Mouse (Mus musculus): ENCODE results near the gene Slu7. TPM values are rescaled to one million over a fixed set of nuclear protein-coding genes. Genes with fewer than 3 reads are reported as not detected.

The Slu7 gene
- 10 to 100 TPM; 43.5 to 45.0 TPM for total RNA-seq (2021)
- long read RNA-seq, experiment 1, transcript Slu7-201 (16 exons, 3,625 nt) = major isoform, 15 of 46 reads
- long read RNA-seq, experiment 1, partial matches to known transcripts = 6 of 46 reads
- long read RNA-seq, experiment 1, other reads (novel, unspliced or antisense) = 22 of 46 reads
- long read RNA-seq, experiment 2, transcript Slu7-201 (16 exons, 3,625 nt) = major isoform, 24 of 57 reads
- long read RNA-seq, experiment 2, partial matches to known transcripts = 4 of 57 reads
- long read RNA-seq, experiment 2, other reads (novel, unspliced or antisense) = 28 of 57 reads

GRCm38 (mm10) chr11:43433254-43434023, at the start of gene Slu7:
TSS of gene Slu7 (plus strand) at chr11:43433744.
- DNase-seq (ENCODE audit: low spot score in 2 of 2) = peak; percentile 59 to 70

GRCm38 (mm10) chr11:43385055-43385649, 48.4 kb upstream of the Slu7 start:
- peak; percentile 40 to 50 for DNase-seq (ENCODE audit: low spot score in 2 of 2)

- peak; percentile 13 to 19 for DNase-seq (ENCODE audit: low spot score in 2 of 2)
Observed at GRCm38 (mm10) chr11:43385716-43386115, 47.8 kb upstream of the Slu7 start.

DNA sequence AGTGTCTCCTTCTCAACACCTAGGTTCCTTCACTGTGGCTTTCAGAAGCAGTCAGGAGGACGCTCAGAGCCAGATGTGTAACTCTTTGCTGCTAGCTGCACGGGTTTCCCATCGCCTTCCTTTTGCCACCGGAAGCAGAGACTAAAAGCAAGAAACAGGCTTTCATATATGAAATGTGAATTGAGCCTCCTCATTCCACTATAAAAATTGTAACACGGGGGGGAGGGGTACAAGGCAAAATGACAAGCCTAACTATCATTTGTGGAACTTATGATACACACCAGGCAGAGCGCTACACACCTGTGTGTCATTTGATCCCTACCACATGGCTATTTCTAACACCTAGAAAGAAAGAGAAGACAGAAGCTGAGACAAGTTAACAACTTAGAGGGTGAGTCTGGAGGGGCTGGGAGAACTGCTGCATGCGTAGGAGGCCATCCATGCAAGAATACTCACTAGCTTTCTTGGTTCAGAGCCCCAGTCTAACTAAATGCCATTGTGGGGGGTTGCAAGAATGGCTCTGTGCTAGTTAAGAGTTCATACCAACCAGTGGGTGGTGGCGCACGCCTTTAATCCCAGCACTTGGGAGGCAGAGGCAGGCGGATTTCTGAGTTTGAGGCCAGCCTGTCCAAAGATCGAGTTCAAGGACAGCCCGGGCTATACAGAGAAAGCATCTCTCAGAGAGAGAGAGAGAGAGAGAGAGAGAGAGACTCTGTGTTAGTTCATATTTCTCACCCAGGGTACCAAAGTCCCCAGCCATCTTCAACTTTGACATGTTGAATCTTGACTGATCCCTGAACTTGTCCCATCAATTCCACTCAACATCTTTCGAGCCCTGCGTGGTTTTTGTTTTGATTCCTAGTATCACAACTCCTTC, 46.3 kb upstream of the Slu7 start:
- no peak for DNase-seq (ENCODE audit: low spot score in 2 of 2)

GRCm38 (mm10) chr11:43388122-43389097, 45.1 kb upstream of the Slu7 start:
- no peak for DNase-seq (ENCODE audit: low spot score in 2 of 2)

DNA sequence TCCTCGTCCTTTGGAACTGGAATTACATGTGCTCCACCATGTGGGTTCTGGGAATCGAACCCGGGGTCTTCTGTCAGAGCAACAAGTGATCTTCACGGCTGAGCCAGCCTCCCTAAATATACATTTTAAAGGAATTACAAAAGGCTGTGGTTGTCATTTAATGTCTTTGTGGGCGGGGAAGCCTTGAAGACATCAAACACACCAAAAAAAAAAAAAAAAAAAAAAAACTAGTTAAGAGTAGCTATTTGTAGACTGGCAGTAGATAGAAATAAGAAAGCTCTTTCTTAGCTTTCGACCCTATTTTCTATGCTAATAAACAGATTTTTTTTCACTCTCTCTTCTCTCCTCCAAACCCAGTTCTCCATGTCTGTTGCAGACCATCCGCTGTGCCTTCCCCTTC, 44.4 kb upstream of the Slu7 start:
- DNase-seq (ENCODE audit: low spot score in 2 of 2) = no peak

DNA sequence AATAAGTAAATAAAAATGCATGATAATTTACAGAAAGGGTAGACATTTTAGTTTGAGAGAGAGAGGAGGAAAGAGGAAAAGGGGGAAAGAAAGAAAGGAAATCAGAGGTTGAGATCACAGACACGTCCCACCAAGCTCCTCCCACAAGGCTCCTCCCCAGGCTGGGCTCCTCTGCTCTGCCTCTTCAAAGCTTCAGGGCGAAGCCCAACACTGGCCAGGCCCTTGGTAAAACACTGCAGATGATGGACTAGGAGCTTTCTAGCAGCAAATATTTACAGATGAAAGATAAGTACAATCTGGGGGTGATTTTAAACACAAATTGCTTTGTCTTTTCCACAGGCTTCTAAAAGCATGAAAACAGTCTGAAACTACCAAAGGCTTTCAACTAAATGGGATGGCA, 40.8 kb upstream of the Slu7 start:
- DNase-seq (ENCODE audit: low spot score in 2 of 2) = no peak

DNA sequence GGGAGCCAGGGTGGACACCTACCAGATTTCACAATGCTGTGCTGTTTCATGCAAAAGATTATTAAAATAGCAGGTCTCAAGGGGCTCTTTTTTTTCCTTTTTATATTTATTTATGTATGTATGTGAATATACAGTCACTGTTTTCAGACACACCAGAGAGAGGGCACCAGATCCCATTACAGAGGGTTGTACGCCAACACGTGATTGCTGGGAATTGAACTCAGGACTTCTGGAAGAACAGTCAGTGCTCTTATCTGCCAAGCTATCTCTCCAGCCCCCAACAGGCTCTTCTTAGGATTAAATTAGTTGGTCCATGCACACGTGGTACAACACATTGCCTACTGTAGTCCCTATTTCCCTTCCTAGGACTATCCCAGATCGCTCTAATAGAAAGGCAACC, 40.2 kb upstream of the Slu7 start:
- no peak for DNase-seq (ENCODE audit: low spot score in 2 of 2)

DNA sequence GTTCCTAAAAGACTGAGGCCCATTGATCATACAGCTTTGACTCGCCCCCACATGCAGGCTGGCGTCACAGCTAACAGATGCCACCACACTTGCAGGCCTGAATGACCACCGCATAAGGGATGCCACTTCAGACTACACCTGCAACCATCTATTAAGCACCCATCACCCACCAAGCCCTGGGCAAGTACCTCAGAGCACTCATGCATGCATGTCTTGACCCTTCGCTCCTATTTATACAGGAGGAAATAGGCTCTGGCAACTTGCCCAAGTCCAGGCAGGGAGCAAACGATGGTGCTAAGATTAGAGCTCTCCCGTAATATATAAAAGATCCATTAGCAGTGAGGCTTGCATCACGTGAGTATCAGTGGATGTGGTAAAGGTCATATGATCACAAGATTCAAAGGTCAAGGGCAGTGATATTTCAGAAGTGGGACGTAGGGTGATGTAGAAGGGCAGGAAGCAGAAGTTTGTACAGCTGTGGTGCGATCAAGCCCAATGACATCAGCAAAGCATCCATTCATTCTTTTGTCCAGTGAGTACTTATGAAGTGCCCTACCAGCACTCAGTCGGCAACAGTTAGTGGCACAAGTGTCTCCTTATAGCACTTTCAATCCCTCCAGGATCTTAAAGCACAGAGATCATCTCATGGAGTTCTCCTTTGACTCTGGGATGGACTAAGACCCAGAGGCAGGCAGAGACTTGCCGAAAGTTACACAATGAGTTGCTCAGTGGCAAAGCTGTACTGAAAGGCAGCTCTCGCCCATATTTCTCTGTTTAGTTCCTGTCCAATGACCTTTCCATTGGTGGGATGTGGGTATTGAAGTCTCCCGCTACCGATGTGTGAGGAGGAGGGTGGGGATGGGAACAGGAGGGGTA, 38.2 kb upstream of the Slu7 start:
- no peak for DNase-seq (ENCODE audit: low spot score in 2 of 2)

DNA sequence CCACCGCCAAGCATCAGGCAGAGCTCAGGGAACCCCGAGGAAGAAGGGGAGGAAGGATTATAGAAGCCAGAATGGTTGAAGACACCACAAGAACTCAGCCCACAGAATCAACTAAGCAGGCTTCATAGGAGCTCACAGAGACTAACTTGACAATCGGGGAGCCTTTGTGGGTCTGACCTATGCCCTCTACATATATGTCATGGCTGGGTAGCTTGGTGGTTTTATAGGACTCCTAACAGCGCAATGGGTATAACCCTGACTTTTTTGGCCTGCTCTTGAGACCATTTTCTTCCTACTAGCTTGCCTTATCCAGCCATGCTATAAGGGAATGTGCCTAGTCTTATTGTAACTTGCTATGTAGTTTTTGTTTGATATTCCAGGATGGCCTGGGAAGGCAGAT, 37.3 kb upstream of the Slu7 start:
- no peak for DNase-seq (ENCODE audit: low spot score in 2 of 2)

- no peak for DNase-seq (ENCODE audit: low spot score in 2 of 2)
Observed at GRCm38 (mm10) chr11:43396672-43397071, 36.9 kb upstream of the Slu7 start.

- no peak for DNase-seq (ENCODE audit: low spot score in 2 of 2)
Observed at GRCm38 (mm10) chr11:43399297-43399696, 34.2 kb upstream of the Slu7 start.

DNA sequence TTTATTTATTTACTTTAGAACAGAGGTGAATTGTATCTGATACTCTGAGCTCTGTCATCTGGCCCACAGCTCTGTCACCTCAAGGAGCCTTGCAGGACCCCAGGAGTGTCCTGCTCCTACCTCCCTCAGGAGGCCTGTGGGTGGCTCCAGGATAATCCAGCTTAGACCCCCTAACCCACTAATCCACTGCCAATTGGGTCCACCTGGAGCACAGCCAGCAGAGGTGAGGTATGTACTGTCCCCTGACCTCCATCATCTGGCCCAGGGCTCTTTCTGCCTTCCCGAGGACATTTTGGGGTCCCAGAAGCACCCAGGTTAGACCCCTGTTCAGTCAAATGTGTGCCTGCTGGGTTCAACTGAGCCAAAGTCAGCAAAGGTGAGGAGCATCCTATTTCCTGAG, 33.4 kb upstream of the Slu7 start:
- no peak for DNase-seq (ENCODE audit: low spot score in 2 of 2)

DNA sequence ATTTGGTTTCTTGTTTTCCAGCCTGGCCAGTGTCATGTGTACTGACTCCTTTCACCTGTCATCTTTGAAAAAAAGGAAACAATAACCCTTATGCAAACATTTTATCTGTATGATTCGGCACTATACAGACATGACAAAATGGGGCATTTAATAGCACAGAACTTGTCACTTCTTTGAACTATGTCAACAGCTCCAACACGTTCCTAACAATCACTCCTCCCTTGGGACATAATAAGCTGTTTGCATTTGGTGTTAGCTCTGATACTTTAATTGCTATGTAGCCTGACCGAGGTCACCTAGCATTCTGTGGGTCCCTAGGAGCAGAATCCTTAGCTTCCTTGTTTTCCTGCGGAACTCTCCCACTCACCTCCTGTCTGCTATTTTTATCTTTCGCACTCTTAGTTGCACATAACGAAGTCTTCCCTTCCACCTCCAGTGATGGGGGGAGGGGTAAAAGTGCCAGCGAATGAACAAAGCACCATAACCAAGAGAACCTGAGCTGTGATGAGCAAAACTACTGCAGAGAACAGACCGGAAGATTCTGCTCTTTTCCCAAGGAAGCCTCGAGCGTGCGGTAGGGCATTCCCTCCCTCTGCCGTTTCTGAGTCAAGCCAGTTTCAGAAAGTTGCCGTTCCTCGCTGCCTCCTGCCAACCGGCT, 29.3 kb upstream of the Slu7 start:
- no peak for DNase-seq (ENCODE audit: low spot score in 2 of 2)

- DNase-seq (ENCODE audit: low spot score in 2 of 2) = no peak
Observed at GRCm38 (mm10) chr11:43408888-43409287, 24.7 kb upstream of the Slu7 start.

GRCm38 (mm10) chr11:43410291-43410690, 23.3 kb upstream of the Slu7 start:
- DNase-seq (ENCODE audit: low spot score in 2 of 2) = no peak

- DNase-seq (ENCODE audit: low spot score in 2 of 2) = peak; percentile 57 to 60
Observed at GRCm38 (mm10) chr11:43411413-43411812, 22.1 kb upstream of the Slu7 start.

DNA sequence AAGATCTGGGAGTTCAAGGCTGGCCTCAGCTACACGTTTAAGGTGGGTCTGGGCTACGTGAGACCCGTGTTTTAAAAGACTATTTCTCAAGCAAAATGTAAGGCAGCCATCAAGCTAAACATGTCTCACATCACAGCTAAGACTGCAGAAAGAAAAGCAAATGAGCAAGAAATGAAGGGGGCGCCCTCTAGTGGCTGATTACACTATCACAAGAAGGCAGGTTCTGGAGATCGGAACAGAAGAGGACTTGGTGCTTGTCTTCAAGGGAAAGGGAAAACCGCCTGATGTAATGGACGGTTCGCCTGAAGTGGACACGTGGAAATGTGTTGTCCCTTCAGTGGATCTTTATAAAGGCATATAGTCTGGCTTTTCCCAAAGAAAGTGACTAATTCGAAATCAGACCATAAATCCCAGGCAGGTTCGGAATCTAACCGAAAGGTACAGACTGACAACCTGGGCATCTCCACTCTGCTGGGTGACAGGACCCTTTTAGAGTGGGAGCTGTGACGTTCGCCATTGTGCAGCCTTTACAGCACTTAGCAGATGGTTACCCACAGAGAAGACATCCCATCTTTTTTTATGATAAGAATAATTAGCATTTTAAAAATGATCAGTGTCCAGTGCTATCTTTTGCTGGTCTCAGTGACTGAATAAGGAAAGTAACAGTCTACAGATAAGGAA, 20.6 kb upstream of the Slu7 start:
- peak; percentile 73 to 85 for DNase-seq (ENCODE audit: low spot score in 2 of 2)
